Mouse (Mus musculus) thymus, adult 2 months (tissue): ENCODE results near the gene Rwdd4a.
A peak's percentile ranks its signal among the peaks of the same experiment; 100 is the strongest.

Experiments used
- CTCF ChIP-seq: fragments of 200-500 bp; IDR thresholded peaks from 2 replicates; pipeline ENCODE4 v1.5.1; 2012; ENCODE audit warnings: mild to moderate bottlenecking, control low read depth, low read length, moderate library complexity, borderline replicate concordance; ENCODE audit not compliant: control insufficient read depth, poor library complexity, insufficient read depth; ENCODE audit errors: extremely low read depth
- POLR2A ChIP-seq: fragments of 200-500 bp; IDR thresholded peaks from 2 replicates; pipeline ENCODE4 v1.6.1; 2012; ENCODE audit warnings: mild to moderate bottlenecking, low read length, control low read depth, moderate library complexity; ENCODE audit not compliant: control insufficient read depth, poor library complexity, insufficient read depth; ENCODE audit errors: extremely low read depth

- TF ChIP-seq POLR2A (peak; percentile 73), CTCF (no peak)
Measured at GRCm38 (mm10) chr8:47533344-47534125, at the start of gene Rwdd4a, which contains the start of gene Trappc11.
